Mouse (Mus musculus) gastrocnemius, adult 2 months (tissue): ENCODE measurements around the gene Scrn1. TPM values are rescaled to one million over a fixed set of nuclear protein-coding genes. Genes with fewer than 3 reads are reported as not detected.

Experiments used
- DNase-seq: peaks from one replicate; pipeline ENCODE4 v3.0.0; 2022
- H3K27ac ChIP-seq: fragments of 200-600 bp; 2 replicates; pipeline ENCODE4 v1.8.1; 2022; ENCODE audit warnings: mild to moderate bottlenecking
- H3K4me3 ChIP-seq: fragments of 200-600 bp; 2 replicates; pipeline ENCODE4 v1.8.1; 2022; ENCODE audit warnings: mild to moderate bottlenecking, moderate library complexity
- CTCF ChIP-seq: fragments of 200-600 bp; IDR thresholded peaks from 2 replicates; pipeline ENCODE4 v1.8.1; 2022; ENCODE audit warnings: antibody characterized with exemption, mild to moderate bottlenecking, moderate library complexity
- intact Hi-C: fragments of 180-260 bp; cut with DNase I; formaldehyde crosslinking; loops from one replicate; pipeline ENCODE4 v1.15.1; 2025
- total RNA-seq, 2 experiments: library from RNA; stranded (reverse); gene quantifications; 2 replicates each; pipeline ENCODE4 v1.2.3; 2021

The Scrn1 gene
- total RNA-seq, 2 experiments from 2014 or later: 1.4 to 1.6 TPM

DNA sequence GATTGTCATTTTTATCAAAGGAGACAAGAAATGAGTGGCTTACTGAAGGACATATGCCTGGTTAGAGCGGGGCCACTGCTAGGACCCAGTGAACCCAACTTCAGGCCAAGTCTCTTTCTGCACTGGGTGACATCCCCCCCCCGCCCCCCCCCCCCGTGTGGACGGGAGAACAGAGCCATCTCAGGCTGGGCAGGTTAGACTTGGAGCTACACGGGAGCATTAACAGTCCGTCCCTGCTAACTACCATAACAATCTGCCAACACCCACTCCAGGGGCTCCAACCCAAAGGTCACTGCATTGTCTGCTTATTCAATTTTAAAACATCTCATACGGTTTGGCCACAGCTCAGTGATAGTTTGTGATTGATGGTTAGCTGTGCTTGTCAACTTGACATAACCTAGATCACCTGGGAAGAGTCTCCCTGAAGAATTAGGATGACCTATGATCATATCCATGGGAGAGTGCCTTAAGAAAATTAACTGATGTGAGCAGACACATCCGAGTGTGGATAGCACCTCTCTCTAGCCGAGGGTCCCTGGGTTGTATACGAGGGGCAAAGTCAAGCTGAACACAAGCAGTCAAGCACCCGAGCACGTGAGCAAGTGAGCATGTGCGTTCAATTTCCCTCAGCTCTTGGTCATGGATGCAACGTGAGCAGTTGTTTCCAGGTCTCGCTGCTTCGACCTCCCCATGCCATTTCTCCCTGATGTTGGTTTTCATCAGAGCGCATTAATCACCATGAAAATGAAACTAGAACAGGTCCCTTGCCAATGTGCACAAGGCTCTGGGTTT is 4.1 kb downstream of the Scrn1 start:
- intact Hi-C loops: no loop called here

DNA sequence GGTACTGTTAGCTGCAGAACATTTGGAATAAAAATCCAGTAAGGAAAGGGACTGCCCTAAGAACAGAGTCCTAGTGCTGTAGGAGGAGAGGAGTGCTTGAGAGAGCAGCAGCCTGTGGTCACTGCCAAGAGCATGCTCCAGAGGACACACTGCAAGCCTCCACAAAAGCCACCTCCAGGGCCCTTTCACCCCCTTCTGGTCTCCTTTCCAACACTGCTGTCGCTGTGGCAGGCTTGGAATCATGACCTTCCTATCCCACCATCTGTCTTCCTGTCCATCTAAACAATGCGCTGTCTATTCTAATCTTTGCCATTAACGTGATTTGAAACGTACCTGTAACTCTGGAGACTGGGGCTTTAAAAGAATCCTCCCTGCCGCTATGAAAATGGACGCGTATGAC is 7.8 kb downstream of the Scrn1 start:
- intact Hi-C loops: no loop called here
- Histone ChIP-seq H3K27ac (no peak overlapping the region), H3K4me3 (no peak overlapping the region)
- no peak for TF ChIP-seq CTCF
- no peak for DNase-seq

More for the DNA sequence above, 4.1 kb downstream of the Scrn1 start:
- no peak for DNase-seq
- Histone ChIP-seq H3K27ac (no peak overlapping the region), H3K4me3 (no peak overlapping the region)
- TF ChIP-seq CTCF: no peak

- DNase-seq: no peak
- intact Hi-C loops: no loop called here
- H3K27ac ChIP-seq: no peak overlapping the region
- H3K4me3 ChIP-seq: no peak overlapping the region
- no peak for TF ChIP-seq CTCF
Observed at GRCm38 (mm10) chr6:54557671-54558070, 8.6 kb downstream of the Scrn1 start.

- H3K4me3 ChIP-seq: no peak overlapping the region
- intact Hi-C loops: no loop called here
- no peak overlapping the region for H3K27ac ChIP-seq
- DNase-seq: no peak
- no peak for TF ChIP-seq CTCF
Observed at GRCm38 (mm10) chr6:54555816-54556215, 10.5 kb downstream of the Scrn1 start.

- H3K27ac ChIP-seq: no peak overlapping the region
Observed at GRCm38 (mm10) chr6:54554341-54555110, 11.8 kb downstream of the Scrn1 start.

GRCm38 (mm10) chr6:54553632-54554031 is 12.7 kb downstream of the Scrn1 start:
- H3K27ac ChIP-seq: no peak overlapping the region

More at GRCm38 (mm10) chr6:54554341-54555110, 11.8 kb downstream of the Scrn1 start:
- intact Hi-C loops: no loop called here
- H3K4me3 ChIP-seq: no peak overlapping the region
- no peak for DNase-seq
- TF ChIP-seq CTCF: no peak

DNA sequence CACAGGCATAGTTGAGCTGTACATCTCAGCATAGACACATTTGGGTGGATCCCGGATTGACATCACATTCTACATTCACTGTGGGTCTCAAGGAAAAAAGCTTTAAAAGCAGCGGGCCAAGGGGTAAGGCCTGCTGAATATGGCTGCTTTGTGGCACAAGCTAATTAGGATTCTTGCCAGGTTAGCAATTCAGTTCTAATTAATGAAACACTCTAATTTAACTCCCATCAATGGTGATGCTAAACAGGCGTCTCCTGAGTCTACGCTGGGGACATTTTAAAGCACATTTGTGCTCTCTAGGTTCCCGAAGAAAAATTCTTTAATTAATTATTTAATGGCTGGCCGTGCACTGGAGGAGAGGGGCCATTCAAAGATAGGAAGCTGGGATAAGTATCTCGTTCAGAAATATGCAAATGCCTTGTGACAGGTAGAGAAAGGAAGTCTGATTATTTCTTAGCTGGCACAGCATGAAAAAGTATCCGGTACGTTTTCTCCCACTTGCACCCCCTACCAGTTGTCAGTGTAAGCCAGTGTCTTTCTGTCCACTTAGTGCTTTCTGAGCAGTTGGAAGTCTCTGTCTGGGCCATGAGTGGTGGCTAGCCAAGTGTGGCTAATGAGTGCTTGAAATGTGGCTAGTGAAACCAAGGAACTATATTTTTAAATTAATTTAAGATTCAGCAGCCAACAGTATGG is 13.4 kb downstream of the Scrn1 start:
- Histone ChIP-seq H3K4me3 (no peak overlapping the region), H3K27ac (no peak overlapping the region)
- no peak for TF ChIP-seq CTCF
- intact Hi-C loops: no loop called here
- no peak for DNase-seq

More at GRCm38 (mm10) chr6:54553632-54554031, 12.7 kb downstream of the Scrn1 start:
- DNase-seq: no peak
- intact Hi-C loops: no loop called here
- TF ChIP-seq CTCF: no peak
- H3K4me3 ChIP-seq: no peak overlapping the region

GRCm38 (mm10) chr6:54550801-54551323 is 15.4 kb downstream of the Scrn1 start:
- no peak for DNase-seq
- intact Hi-C loops: no loop called here
- Histone ChIP-seq H3K4me3 (no peak overlapping the region), H3K27ac (no peak overlapping the region)
- no peak for TF ChIP-seq CTCF

DNA sequence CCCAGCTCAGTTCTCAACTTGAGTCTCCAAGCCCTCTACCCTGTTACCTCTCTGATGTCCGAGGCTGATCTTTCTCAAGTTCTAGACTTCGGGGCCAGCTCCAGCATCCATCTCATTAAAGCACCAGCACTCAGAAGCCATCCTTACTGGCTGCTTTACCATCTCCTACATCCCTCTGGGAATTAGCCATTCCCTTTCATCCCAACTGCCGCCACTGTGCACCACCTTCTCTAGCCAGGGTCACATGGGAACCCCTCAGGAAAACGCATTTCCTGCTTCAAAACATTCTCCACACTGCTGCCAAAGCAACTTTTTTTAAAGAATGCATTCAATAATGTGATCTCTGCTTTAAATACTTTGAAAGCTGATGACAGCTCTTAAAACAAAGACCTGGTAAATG is 17.0 kb downstream of the Scrn1 start:
- Histone ChIP-seq H3K4me3 (no peak overlapping the region), H3K27ac (no peak overlapping the region)
- TF ChIP-seq CTCF: no peak
- DNase-seq: no peak
- intact Hi-C loops: no loop called here

- TF ChIP-seq CTCF: no peak
- Histone ChIP-seq H3K27ac (no peak overlapping the region), H3K4me3 (no peak overlapping the region)
- no peak for DNase-seq
- intact Hi-C loops: no loop called here
Observed at GRCm38 (mm10) chr6:54548314-54549019, 17.8 kb downstream of the Scrn1 start.

DNA sequence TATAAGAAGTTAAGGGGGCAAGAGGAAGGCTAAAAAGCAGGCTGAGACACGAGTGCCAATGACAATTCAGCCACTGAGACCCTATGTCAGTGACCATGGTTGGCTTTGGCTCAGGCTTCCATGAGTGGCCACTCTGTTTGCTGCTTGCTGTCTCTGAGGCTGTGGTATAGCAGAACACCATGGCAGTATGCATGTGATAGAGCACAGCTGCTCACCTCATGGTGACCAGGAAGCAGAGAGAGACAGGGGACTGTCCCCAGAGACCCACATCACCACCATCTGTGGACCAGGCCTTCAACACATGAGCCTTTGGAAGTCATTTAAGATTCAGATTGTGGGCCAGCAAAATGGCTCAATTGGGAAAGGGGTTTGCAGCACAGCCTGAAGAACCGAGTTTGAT is 22.6 kb downstream of the Scrn1 start:
- no peak overlapping the region for H3K27ac ChIP-seq
- intact Hi-C loops: no loop called here
- no peak for DNase-seq
- TF ChIP-seq CTCF: no peak
- H3K4me3 ChIP-seq: no peak overlapping the region

DNA sequence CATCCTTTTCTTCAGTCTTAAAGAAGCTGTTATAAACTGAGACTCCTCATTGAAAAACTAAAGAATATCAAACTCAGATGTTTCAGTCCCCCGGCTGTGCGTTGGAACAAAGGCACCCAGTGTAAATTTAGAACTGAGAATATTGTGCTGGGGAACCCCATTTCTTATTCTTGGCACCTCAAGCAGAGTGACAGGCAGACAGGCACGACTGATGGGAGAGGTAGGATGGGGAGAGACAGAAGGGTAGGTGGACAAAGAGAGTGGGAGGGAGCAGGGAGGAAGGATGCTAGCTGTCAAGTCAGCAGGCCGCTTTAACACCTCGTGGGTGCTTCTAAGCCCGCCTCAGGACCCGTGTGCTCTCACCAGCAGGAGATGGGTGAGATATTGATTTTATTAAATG is 23.5 kb downstream of the Scrn1 start:
- H3K27ac ChIP-seq: no peak overlapping the region
- TF ChIP-seq CTCF: no peak
- DNase-seq: no peak
- intact Hi-C loops: no loop called here
- H3K4me3 ChIP-seq: no peak overlapping the region
